Mouse (Mus musculus) E14TG2a.4 (cell line): ENCODE measurements around the gene Gpa33.

Experiments used
- H3K27me3 ChIP-seq: 2 replicates; pipeline ENCODE4 v1.6.1; 2014; ENCODE audit warnings: low read length, control low read depth; ENCODE audit not compliant: insufficient read depth
- H3K36me3 ChIP-seq: 2 replicates; pipeline ENCODE4 v1.6.1; 2014; ENCODE audit warnings: low read length, control low read depth; ENCODE audit not compliant: insufficient read depth
- H3K4me1 ChIP-seq: replicated peaks from 2 replicates; pipeline ENCODE4 v1.6.1; 2014; ENCODE audit warnings: low read depth, low read length, control low read depth
- H3K4me3 ChIP-seq: replicated peaks from 2 replicates; pipeline ENCODE4 v1.5.1; 2014; ENCODE audit warnings: mild to moderate bottlenecking, low read length
- H3K9me3 ChIP-seq: 2 replicates; pipeline ENCODE4 v1.6.1; 2014; ENCODE audit warnings: low read length, control low read depth
- CTCF ChIP-seq: conservative IDR thresholded peaks from 2 replicates; pipeline ENCODE4 v1.5.1; 2014; ENCODE audit warnings: low read length
- NANOG ChIP-seq: IDR thresholded peaks from 2 replicates; pipeline ENCODE4 v1.6.1; 2014; ENCODE audit warnings: borderline replicate concordance, low read length, mixed read lengths
- POU5F1 ChIP-seq: IDR thresholded peaks from 2 replicates; pipeline ENCODE4 v1.6.1; 2014; ENCODE audit warnings: low read length, borderline replicate concordance

Gpa33 gene

DNA sequence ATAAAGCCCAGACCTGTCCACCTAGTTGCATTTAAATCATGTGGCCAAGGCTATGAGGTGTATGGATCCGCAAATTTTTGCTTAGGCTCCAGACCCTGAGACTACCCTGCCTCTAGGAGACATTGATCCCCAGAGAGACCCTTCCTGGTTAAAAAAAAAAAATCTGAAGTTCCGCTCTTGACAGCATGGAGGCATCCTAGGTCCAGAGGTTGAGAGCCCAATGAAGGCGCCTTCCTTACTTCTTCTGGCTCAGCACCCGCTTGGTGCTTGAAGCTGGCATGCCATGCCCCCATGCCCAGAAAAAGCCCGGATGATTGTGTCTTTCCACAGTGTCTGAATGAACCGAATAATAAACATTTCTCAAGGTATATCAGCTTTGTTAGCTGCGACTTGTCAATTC is 51.5 kb downstream of the Gpa33 start:
- Histone ChIP-seq H3K4me1 (peaks cover 6% of the 10 kb centered on the region; the same call in 1 of the 2 replicates), H3K4me3 (no peak overlapping the region), H3K27me3 (no peaks in the 10 kb centered on the region; the same call in 1 of the 2 replicates), H3K9me3 (peaks cover 5% of the 10 kb centered on the region; the same call in 1 of the 2 replicates), H3K36me3 (no peaks in the 10 kb centered on the region)
- no peak for TF ChIP-seq NANOG
- TF ChIP-seq CTCF = no peak
- TF ChIP-seq POU5F1 = no peak

DNA sequence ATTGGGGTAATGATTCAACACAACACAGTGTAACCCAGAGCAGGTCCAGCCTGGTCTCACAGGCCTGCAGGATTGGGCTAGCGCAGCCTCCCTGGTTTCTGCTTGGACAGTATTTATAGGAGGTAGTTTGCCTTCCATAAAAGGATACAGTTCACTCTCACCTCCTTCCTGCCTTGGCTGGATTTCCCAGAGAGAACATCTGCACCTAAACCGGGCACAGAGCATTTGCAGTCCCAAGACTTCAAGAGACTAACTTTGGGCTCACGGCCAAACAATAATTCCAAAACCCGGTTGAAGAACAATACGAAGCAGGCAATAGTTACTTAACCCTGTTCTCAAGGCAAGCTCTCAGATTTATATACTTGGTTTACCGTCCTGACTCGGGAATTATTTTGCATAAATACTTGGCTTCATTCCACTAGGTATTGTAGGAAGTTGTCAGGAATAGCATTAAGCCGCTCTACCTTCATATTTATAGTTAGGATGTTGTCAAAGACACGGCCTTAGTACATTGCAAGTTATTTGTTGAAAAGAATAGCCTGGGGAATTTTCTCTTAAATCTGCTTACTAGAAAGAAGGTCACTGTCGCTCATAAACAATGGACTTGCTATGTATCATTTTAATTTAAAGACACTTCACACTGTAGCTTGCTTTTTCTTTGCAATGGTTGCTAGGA is 53.1 kb downstream of the Gpa33 start:
- no peaks in the 10 kb centered on the region; the same call in 1 of the 2 replicates for H3K27me3 ChIP-seq
- H3K9me3 ChIP-seq = peaks cover 8% of the 10 kb centered on the region; the same call in 1 of the 2 replicates
- no peak for TF ChIP-seq NANOG
- no peak for TF ChIP-seq CTCF
- TF ChIP-seq POU5F1 = no peak
- H3K36me3 ChIP-seq = no peaks in the 10 kb centered on the region
- no peak overlapping the region for H3K4me3 ChIP-seq
- peaks cover 6% of the 10 kb centered on the region; the same call in 1 of the 2 replicates for H3K4me1 ChIP-seq

DNA sequence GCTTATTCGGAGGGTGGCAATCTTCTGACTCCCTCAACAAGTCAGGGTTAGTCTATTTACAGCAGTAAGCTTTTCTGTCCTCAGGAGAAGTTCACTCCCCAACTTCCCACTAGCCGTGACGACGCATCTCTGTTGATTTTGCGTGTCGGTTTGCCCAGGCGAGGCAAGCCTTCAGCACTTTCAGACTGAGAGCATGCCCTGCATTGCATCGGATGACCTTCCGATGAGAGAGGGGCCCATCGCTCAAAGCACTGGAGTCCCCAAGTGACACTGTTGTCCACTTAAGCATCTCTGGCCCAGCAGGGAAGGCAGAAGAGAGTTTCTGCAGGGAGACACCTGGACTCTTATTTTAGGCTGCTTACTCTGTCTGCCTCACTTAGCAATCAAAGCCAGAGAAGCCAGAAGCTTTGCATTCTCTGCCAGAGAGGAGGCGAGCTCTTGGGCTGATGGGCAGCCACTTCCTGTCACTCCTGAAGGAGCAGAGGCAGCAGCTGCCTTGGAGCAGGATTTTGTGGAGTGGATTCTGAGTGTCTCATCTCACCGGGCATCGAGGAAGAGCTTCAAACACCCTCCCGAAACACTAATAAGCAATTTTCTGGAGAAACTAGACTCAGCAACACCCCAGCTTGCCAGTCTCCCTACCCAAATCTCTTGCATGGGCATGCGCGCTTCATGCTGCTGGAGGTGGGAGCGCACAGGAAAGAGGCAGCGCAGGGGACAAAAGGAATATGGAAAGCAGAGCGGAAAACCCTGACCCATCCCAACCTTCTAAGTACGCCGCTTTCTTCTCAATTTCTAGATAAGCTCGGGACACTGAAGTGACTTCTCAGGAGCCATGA is 54.6 kb downstream of the Gpa33 start:
- H3K27me3 ChIP-seq = no peaks in the 10 kb centered on the region; the same call in 1 of the 2 replicates
- no peaks in the 10 kb centered on the region for H3K36me3 ChIP-seq
- TF ChIP-seq CTCF (no peak), POU5F1 (no peak), NANOG (no peak)
- H3K4me3 ChIP-seq = no peak overlapping the region
- peaks cover 18% of the 10 kb centered on the region for H3K9me3 ChIP-seq
- peaks cover 6% of the 10 kb centered on the region; the same call in 1 of the 2 replicates for H3K4me1 ChIP-seq

DNA sequence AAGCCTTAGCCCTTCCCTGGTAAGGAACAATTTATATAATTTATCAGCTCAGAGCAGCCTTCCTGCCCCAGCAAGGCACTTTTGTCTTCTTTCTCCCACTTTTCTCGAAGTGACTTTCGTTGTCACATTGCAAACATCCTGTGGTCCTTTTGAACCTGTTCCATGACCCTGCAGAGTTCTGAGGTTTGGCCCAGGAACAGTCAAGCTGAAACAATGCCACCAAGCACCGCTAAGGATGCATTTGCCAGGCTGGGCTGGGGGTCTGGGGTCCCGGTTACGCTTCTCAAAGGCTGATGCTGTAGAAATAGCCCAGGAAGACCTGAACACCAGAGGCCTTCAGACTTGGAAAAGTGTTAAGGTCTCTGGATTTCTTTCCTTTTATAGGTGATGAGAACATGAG is 55.3 kb downstream of the Gpa33 start:
- peaks cover 10% of the 10 kb centered on the region; the same call in 1 of the 2 replicates for H3K4me1 ChIP-seq
- no peak overlapping the region for H3K4me3 ChIP-seq
- no peaks in the 10 kb centered on the region; the same call in 1 of the 2 replicates for H3K27me3 ChIP-seq
- no peaks in the 10 kb centered on the region for H3K36me3 ChIP-seq
- H3K9me3 ChIP-seq = peaks cover 17% of the 10 kb centered on the region
- TF ChIP-seq CTCF = no peak

- H3K9me3 ChIP-seq = peaks cover 13% of the 10 kb centered on the region
- H3K4me1 ChIP-seq = peaks cover 5% of the 10 kb centered on the region; the same call in 1 of the 2 replicates
- no peaks in the 10 kb centered on the region for H3K36me3 ChIP-seq
- no peak overlapping the region for H3K4me3 ChIP-seq
- H3K27me3 ChIP-seq = no peaks in the 10 kb centered on the region; the same call in 1 of the 2 replicates
- TF ChIP-seq POU5F1 (no peak), NANOG (no peak), CTCF (no peak)
Measured at GRCm38 (mm10) chr1:166189821-166190220, 59.8 kb downstream of the Gpa33 start.

DNA sequence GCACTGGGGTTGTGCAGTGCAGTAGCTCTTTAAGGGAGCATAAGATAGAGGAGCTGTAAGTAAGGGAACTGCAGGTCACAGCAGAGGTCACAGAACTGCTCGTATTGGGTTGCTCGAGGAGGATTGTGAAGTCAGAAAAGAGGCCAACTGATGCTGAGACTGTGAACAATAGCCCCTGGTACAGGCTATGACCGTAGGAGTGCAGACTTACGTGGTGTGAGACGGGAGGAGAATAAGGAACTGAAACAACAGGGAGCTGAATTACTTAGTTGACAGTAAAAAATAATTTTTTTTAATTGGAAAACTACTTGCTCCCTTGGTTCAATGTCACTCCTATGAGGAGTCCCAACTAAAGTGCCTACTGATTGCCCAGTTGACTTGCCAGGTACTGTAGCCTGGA is 74.1 kb downstream of the Gpa33 start:
- Histone ChIP-seq H3K4me3 (no peak overlapping the region), H3K9me3 (peaks cover 22% of the 10 kb centered on the region)
- no peak for TF ChIP-seq POU5F1
- TF ChIP-seq NANOG = no peak

GRCm38 (mm10) chr1:166205159-166205558 is 75.1 kb downstream of the Gpa33 start:
- Histone ChIP-seq H3K36me3 (no peaks in the 10 kb centered on the region), H3K9me3 (peaks cover 26% of the 10 kb centered on the region), H3K4me1 (peaks cover 4% of the 10 kb centered on the region; the same call in 1 of the 2 replicates), H3K4me3 (no peak overlapping the region), H3K27me3 (no peaks in the 10 kb centered on the region)
- TF ChIP-seq NANOG = no peak
- TF ChIP-seq POU5F1 = no peak
- TF ChIP-seq CTCF = no peak

More for the DNA sequence above, 74.1 kb downstream of the Gpa33 start:
- peaks cover 9% of the 10 kb centered on the region; the same call in 1 of the 2 replicates for H3K36me3 ChIP-seq
- no peaks in the 10 kb centered on the region for H3K27me3 ChIP-seq
- H3K4me1 ChIP-seq = peaks cover 4% of the 10 kb centered on the region; the same call in 1 of the 2 replicates

DNA sequence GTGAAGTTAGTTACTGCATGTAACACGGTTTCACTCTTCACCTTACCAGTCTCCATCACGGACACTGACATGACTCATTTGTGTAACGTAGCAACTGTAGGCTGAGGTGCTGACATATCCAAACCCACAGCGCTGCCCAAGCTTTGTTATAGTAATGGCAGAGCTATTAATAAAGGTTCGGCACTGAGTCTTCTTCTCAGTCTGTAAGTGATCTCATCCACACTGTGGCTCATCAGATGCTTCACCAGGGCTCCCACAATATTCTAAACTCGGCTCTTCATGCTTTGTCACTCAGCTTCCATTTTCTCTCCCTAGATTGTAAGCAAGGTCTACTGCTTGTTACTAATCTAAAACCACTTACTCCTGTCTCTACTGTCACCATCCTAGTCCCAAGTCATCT is 79.3 kb downstream of the Gpa33 start:
- H3K4me1 ChIP-seq = no peaks in the 10 kb centered on the region

More for the DNA sequence above, 79.3 kb downstream of the Gpa33 start:
- H3K9me3 ChIP-seq = peaks cover 30% of the 10 kb centered on the region
- no peak for TF ChIP-seq NANOG
- no peak for TF ChIP-seq CTCF
- TF ChIP-seq POU5F1 = no peak
- H3K36me3 ChIP-seq = no peaks in the 10 kb centered on the region
- no peaks in the 10 kb centered on the region for H3K27me3 ChIP-seq
- H3K4me3 ChIP-seq = no peak overlapping the region
